Mouse (Mus musculus) cerebellum, postnatal 25 days (tissue): ENCODE results near the gene Il11ra1.

Experiments used
- DNase-seq, 2 experiments: peaks; one replicate each; pipeline ENCODE4 v3.0.0; 2021; ENCODE audit warnings: mixed read lengths in 2 of 2

Il11ra1 gene

GRCm38 (mm10) chr4:41711705-41712375 is 12.1 kb downstream of the Il11ra1 start:
- peak; percentile 60 to 68 for DNase-seq

- DNase-seq, result peak; percentile 44 to 47
Observed at GRCm38 (mm10) chr4:41712421-41713196, 12.8 kb downstream of the Il11ra1 start.

DNA sequence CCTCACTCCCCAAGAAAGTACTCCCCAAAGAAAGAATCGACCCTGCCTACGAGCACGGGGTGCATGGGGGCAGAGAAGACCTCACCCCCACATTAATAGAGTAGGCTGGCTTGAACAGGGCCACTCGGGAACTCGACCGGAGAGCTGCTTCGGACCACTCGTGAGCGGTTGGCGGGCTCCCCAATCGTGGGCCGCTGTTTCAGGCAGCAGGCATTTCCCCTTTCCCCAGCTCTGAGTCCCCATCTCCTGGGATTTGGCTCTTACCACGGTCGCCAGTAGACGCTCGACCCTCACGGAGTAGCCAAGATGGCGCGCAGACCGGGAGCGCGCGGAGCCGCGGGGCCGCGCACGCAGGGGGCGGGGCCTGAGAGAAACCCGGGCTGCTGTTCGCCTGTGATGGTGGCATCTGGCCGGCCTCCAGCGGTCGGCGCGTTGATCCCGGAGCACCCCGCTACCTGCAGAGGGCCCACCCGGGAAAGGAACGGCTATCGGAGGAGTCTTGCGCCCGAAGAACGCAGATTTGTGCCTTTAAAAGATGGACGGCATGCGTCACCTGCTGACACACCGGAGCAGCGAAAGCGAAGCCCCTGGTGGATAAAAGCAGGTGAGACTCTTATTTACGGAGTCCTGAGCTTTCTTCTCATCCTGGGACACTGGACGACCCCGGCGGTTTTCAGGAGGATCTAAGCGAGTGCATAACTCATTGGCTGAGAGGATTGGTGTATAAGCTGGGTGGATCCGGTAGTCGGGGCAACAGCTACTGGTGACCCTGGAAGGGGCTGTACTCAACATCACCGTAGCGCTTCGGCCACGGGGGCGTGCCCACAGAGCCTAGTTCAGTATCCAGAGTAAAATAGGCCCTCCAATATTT is 13.6 kb downstream of the Il11ra1 start, which contains the start of gene Rpp25l:
TSS of gene Rpp25l (minus strand) at position 338 of the 871 bp plus-strand sequence.
- DNase-seq, result peak; percentile 92 to 94

DNA sequence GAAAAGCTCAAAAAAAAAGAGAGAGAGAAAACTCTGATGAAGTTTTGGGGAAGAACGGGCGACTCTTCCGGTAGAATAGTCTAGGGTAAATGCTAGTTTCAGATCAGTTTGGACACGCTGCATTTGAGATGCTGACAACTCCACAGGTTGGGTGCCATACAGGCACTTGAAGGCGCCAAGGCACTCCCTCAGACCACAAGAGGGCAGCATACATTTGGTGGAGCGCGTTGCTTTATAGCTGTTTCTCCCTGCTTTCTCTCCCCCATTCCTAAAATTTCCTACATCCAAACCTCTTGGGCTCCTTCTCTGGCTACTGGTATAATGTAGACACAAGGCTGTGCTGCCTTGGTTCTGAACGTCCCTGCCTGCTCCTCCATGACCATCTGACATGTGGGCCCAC is 14.5 kb downstream of the Il11ra1 start:
- peak; percentile 75 to 88 for DNase-seq

- no peak for DNase-seq
Observed at GRCm38 (mm10) chr4:41715082-41715481, 15.3 kb downstream of the Il11ra1 start.

- peak; percentile 56 to 74 for DNase-seq
Observed at GRCm38 (mm10) chr4:41715596-41715995, 15.8 kb downstream of the Il11ra1 start.

DNA sequence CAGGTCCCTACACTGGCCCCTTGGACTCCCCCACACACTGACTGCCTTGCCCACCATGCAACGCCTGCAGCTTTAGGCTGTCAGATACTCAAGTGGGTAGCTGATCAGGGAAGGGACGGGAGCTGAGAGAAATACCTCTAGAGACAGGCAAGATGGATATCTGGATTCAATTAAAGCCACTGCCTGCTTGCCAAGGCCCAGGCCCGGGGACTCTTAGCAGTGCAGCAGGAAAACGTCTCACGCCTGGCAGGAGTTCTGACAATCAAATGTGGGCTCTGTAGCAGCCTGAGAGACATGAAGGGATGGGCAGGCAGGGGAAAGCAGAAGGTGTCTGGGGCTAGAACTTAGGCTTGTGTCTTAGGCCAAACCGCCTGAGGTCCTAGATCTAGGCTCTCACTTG is 17.0 kb downstream of the Il11ra1 start:
- no peak for DNase-seq

DNA sequence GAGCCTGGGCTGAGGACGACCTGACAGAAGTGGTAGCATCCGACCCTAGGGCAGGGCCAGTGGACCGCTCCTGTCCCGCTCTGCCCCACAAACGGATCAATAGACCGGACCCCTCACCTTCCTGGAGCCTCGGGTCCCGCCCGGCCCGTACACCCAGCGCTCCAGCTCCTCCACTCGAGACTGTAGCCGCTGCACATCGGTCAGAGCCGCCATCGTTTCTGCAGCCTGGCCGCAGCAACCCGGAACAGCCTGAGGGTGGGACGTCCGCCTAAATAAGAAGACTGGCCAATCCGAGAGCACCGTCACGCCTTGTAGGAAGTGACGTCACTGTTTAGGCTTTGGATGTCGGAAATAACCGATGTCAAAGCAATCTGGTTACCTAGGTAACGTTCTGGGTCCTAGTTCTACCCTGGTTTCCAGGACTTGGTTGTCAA is 23.1 kb downstream of the Il11ra1 start, which contains the start of gene Dctn3:
TSS of gene Dctn3 (minus strand) at position 253 of the 434 bp plus-strand sequence.
- peak; percentile 87 to 90 for DNase-seq

- no peak for DNase-seq
Observed at GRCm38 (mm10) chr4:41726826-41727621, 27.2 kb downstream of the Il11ra1 start.

GRCm38 (mm10) chr4:41731052-41731765 is 31.4 kb downstream of the Il11ra1 start, which contains the start of gene Arid3c:
Arid3c (minus strand) TSS chr4:41731142.
- DNase-seq, result no peak

DNA sequence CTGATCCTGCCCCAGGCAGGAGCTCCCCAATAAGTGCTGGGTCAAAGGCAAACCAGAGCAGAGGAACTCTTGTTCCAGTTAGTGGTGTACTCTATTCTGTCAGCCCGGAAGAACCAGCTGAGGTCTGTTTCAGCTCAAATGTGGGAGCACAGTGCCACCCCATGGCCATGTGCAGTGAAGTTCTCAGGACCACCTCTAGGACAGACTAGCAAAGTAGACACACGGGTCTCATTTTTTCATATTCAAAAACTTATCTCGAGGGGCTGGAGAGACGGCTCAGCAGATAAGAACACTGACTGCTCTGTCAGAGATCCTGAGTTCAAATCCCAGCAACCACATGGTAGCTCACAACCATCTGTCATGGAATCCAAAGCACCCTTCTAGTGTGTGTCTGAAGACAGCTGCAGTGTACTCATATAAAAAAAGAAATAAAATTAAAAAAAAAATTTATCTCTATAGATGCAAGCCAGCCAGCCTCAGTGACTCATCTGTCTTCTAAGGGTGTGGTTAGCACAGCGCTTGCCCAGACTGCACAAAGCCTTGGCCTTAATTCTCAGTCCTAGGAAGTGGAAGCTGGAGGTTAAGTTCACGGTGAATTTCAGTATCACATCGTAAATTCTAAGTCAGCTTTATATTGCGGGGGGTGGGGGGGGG is 37.9 kb downstream of the Il11ra1 start:
- DNase-seq, result peak; percentile 75 to 83

- no peak for DNase-seq
Observed at GRCm38 (mm10) chr4:41738256-41738603, 38.4 kb downstream of the Il11ra1 start.

DNA sequence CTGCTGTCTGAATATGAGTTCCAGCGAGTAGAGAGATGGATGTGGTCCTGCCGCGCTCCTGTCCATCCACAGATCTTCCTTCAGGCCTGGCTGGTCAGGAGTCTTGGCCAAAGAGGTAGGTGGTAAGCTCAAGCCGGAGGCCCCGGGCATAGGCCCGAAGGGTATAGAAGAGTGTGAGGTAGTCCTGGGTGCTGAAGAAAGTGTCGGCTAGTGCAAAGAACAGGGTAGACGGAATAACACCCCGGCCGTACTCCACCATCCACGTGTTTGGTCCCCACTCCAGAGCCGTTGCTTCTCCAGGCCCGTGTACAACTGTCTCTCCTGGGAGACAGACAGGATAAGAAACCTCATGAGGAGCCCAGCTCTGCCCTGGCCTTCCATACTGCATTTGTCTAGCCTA is 39.5 kb downstream of the Il11ra1 start:
- no peak for DNase-seq

DNA sequence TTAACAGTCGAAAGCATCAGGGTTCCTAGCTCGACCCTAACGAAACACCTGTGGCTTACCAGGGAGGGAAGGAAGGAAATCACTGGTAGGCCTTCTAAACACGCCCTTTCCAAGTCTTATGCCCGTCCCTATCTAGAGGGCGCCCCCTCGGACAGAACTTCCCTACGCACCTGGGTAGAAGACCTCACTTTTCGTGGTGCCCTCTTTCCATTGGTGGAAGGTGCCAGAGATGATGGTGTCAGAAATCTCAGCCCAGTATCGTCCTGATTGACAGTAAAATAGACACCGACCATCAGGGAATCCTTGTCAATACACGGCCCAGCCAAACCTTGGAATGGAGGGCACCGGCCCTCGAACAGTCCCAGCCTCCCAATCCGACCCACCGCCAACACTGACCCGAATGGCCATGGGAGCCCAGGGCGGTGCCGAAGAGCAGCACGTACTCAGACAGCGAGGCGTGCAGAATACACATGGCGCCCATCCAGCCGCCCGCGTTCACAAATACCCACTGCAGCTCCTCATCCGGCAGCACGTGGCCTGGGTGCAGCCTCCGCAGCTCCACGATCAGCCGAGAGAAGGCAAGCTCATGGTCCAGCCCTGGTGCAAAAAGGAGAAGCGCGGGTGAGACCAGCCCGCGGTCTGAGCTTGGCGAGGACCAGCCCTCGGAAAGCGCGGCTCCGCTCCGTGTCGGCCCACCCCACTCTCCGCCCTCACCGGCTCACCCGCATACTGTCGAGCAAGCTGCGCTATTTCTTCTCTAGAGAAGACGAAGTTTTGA is 40.8 kb downstream of the Il11ra1 start:
- DNase-seq, result peak in 1 of 2 experiments; percentile 76

DNA sequence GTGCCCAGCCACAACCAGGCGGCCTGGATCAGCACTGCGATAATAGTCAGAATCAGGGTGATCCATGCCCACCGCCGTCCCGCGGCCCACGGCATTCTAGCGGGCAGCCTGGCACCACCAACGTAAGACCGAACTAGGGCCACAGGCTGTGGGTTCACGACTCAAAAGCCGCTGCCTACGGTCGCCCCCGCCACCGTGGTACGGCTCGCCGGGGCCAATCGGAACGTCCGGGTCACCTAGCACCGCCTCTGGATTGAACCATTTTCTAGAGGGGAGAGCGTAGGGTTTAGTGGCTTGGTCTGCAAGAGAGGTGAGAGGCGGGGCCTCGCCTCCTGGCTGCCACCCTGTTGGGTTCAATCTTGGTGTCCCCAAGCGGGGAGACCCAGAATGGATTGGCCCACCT is 41.4 kb downstream of the Il11ra1 start:
- DNase-seq, result peak; percentile 95 to 96

DNA sequence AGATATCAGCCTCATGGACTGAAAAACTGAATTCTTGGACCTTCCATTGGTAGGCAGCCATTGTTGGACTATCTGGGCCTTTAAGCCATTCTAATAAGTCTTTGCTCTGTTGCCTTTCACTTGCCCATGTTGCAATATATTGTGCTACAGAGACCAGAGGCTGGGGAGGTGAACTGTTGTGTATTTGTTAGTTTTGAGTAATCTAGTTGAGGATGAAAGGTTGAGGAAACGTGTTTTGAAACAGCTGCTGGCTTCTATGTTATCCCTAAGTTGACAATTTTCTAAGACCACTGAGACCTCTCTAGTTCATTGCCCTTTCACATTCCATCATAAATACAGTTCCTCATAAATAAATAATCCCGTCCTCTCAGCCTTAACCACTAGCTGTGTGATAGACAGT is 44.3 kb downstream of the Il11ra1 start:
- no peak for DNase-seq

GRCm38 (mm10) chr4:41745021-41745420 is 45.2 kb downstream of the Il11ra1 start:
- no peak for DNase-seq

DNA sequence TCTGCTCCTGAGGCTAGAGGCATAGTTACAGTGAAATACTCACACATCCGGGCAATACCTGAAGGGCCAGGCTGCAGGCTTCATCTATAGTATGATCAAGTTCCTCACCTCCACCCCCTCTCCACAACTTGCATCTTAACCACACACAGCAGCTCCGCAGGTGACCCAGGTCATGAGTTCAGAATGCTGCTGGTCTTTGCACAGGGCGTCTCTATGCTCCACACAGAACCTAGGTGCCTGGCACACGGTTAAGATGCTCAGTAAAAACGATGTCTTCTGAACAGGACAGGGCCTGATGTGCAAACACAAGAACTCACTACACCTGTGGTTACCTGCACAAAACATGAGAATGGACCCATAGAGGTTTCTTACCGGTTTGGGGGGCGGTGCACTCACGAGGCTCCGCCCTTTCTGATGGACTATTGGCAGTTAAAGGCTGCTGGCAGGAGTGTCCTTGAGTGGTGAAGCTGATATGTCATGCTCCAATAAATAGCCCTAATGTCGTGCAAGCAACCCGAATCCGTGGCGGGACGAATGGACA is 55.1 kb downstream of the Il11ra1 start, which contains the start of gene Galt:
TSS of gene Galt (plus strand) at position 432 of the 541 bp plus-strand sequence.
- DNase-seq, result peak in 1 of 2 experiments; percentile 86
